Mouse (Mus musculus) forebrain, postnatal 0 days (tissue): ENCODE data around the gene Cdh12. TPM values are rescaled to one million over a fixed set of nuclear protein-coding genes. Genes with fewer than 3 reads are reported as not detected.
A peak's percentile ranks its signal among the peaks of the same experiment; 100 is the strongest.
"Not testable (repeated sequence)": the region's sequence is repeated elsewhere in the genome, so short reads cannot be mapped to it uniquely, and the experiment has no call there.

ENCODE experiments used
- ATAC-seq: fragments of 200-750 bp; cut with Nextera tagmentation; 2 replicates; pipeline ENCODE4 v1.8.0; 2017; ENCODE audit warnings: mild to moderate bottlenecking, moderate library complexity
- DNase-seq: peaks from one replicate; pipeline ENCODE4 v3.0.0-alpha.2; 2015
- H3K27ac ChIP-seq: fragments of 300-500 bp; sonication (generic); 2 replicates; pipeline ENCODE4 v1.5.1; 2014; ENCODE audit warnings: low read depth, mild to moderate bottlenecking, antibody characterized with exemption, low read length, moderate library complexity, mixed read lengths
- H3K27me3 ChIP-seq: fragments of 300-500 bp; sonication (generic); 2 replicates; pipeline ENCODE4 v1.6.1; 2014; ENCODE audit warnings: mild to moderate bottlenecking, low read length, mixed read lengths; ENCODE audit not compliant: insufficient read depth
- H3K36me3 ChIP-seq: fragments of 300-500 bp; sonication (generic); 2 replicates; pipeline ENCODE4 v1.6.1; 2014; ENCODE audit warnings: mild to moderate bottlenecking, moderate library complexity; ENCODE audit not compliant: insufficient read depth
- H3K4me1 ChIP-seq: fragments of 300-500 bp; sonication (generic); 2 replicates; pipeline ENCODE4 v1.6.1; 2014; ENCODE audit warnings: antibody characterized with exemption; ENCODE audit not compliant: insufficient read depth
- H3K4me2 ChIP-seq: fragments of 300-500 bp; sonication (generic); 2 replicates; pipeline ENCODE4 v1.6.1; 2014; ENCODE audit warnings: low read depth, mild to moderate bottlenecking, moderate library complexity
- H3K4me3 ChIP-seq: fragments of 300-500 bp; sonication (generic); 2 replicates; pipeline ENCODE4 v1.5.1; 2014; ENCODE audit warnings: low read depth, low read length, mixed read lengths
- H3K9ac ChIP-seq: fragments of 300-500 bp; sonication (generic); 2 replicates; pipeline ENCODE4 v1.6.1; 2014; ENCODE audit warnings: mild to moderate bottlenecking
- H3K9me3 ChIP-seq: fragments of 300-500 bp; sonication (generic); 2 replicates; pipeline ENCODE4 v1.6.1; 2016; ENCODE audit warnings: low read length
- CTCF ChIP-seq: sonication (generic); IDR thresholded peaks from 2 replicates; pipeline ENCODE4 v1.5.1; 2016; ENCODE audit warnings: antibody characterized with exemption, control low read depth, low read depth
- WGBS: fragments of 180-500 bp; shearing (Covaris S2); extraction: QIAGEN DNeasy Blood & Tissue Kit; methylation state at CpG from one replicate; pipeline ENCODE4 v1.1.7; 2014; 5-methylcytosine and 5-hydroxymethylcytosine counted together
- polyA plus RNA-seq: library from polyadenylated mRNA; unstranded; fragments of >200 nt; fragmentation: Nextera tagmentation; extraction: Ambion mirVana; gene quantifications from 2 replicates; pipeline ENCODE4 v1.2.1, GENCODE M21; 2015
- total RNA-seq: library from RNA; depleted of rRNA; stranded (reverse); fragments of >200 nt; gene quantifications from 2 replicates; pipeline ENCODE4 v1.2.3, GENCODE M21; 2014

The Cdh12 gene
- total and polyA plus RNA-seq, 2 experiments from 2014 or later = 9.0 to 13.8 TPM

DNA sequence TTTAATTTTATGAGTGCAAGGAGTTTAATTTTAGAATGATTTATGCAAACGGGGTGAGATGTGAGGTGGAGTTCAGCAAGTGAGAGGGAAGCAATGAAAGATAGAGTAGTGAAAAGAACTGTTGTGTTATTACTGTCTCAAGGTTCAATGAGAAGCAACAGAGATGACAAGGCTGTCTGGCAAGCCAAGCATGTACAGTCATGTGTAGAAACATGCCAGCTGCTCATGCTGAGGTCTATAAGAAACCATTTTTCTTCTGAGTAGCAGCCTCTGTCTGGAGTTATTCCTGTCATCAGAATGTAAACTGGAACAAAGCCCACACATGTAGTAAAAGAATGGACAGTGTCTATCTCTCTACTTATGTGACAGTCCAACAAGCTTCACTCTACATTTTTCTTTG, 14.5 kb downstream of the Cdh12 start:
- Histone ChIP-seq H3K9ac (no peak overlapping the region), H3K9me3 (no peaks in the 10 kb centered on the region), H3K27ac (no peak overlapping the region), H3K4me3 (no peak overlapping the region), H3K4me2 (no peak overlapping the region), H3K36me3 (no peaks in the 10 kb centered on the region), H3K27me3 (no peaks in the 10 kb centered on the region), H3K4me1 (no peaks in the 10 kb centered on the region)
- ATAC-seq = peak; percentile 81
- WGBS = 57% methylated on average over 1 of the region's 1 CpGs
- TF ChIP-seq CTCF = no peak
- DNase-seq = peak; percentile 22

DNA sequence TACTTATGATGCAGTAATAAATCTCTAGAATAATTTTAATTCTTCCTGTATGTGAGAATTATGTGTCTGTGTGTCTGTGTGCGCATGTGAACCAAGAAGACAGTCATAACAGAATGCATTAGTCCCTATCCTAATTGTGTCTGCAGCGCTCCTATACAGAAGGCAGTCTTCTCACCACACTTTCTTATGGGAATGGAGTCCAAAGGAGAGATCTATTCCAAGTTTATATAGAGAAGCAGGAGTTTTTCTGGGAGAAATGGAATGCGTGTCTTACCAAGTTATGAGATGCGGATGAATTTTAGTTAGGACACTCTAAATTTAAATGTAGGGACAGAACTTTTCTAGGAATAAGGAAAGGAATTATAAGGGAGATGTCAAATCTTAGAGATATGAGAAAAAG, 101.9 kb downstream of the Cdh12 start:
- H3K4me3 ChIP-seq = no peak overlapping the region
- H3K9me3 ChIP-seq = no peaks in the 10 kb centered on the region
- ATAC-seq (no peak), DNase-seq (no peak)
- H3K9ac ChIP-seq = no peak overlapping the region
- H3K4me2 ChIP-seq = no peak overlapping the region
- TF ChIP-seq CTCF = no peak
- H3K36me3 ChIP-seq = no peaks in the 10 kb centered on the region
- no peaks in the 10 kb centered on the region for H3K4me1 ChIP-seq
- H3K27me3 ChIP-seq = no peaks in the 10 kb centered on the region
- 91% methylated on average over 4 of the region's 4 CpGs for WGBS
- no peak overlapping the region for H3K27ac ChIP-seq

DNA sequence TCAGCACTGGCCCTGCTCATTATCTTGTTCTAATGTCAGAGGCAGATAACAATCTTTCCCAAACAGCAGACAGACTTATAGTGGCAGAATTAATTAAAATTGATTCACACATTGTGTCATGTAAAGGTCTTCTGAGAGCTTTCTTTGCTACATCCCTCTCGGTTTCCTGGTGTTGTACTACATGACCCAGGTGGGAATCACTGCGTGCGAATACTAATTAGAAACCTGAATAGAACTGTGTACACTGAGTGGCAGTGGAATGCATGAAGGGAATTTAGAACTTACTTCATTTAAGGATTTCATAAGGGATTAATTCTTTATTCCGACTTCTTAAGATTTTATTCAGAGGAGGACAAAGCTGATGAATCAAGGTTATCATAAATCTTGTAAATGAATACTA, 121.9 kb downstream of the Cdh12 start:
- Histone ChIP-seq H3K36me3 (no peaks in the 10 kb centered on the region), H3K27ac (no peak overlapping the region), H3K4me3 (no peak overlapping the region), H3K9me3 (no peaks in the 10 kb centered on the region), H3K27me3 (no peaks in the 10 kb centered on the region), H3K9ac (no peak overlapping the region), H3K4me1 (no peaks in the 10 kb centered on the region), H3K4me2 (no peak overlapping the region)
- DNase-seq (no peak), ATAC-seq (no peak)
- WGBS = 62% methylated on average over 4 of the region's 4 CpGs
- no peak for TF ChIP-seq CTCF

DNA sequence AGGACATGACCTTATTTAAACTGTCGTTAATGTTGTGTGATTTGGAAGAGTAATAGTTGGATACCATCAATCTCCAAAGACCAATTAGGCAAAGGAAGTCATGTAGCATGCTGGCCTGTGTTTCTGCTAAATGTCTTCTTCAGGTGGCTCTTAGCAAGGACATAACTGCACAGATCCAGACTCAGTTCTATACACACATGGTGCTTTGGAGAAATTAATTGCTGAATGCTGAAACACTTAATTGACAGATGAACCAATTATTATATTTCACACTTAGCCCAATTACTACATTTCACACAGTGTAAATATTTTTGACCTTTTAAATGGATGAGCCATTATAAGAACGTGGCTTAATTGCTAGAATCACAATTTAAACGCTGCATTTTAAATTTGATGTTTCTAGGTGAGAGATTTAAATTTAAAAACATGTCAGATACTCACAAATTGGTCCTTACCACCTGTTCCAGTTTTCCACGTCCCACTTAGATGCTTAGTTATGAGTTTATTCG, 133.6 kb downstream of the Cdh12 start:
- no peak overlapping the region for H3K9ac ChIP-seq

DNA sequence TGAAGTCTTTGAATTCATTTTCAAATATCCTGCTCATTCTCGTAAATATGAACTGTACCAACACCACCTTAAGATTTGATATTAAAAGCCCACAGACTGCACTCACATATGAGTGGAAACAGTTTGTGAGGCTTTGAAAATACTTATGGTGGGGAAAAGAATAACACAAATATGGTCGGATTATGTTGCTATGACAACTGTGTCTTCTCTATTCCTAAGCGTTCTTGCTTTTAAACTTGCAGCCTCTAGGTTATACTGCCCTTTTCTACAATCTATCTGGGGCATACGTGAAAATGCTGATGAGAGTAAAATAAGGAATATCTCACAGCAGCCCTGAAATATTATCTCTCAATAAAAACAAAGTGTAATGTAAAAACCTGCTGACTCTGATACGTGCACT, 142.5 kb downstream of the Cdh12 start:
- ATAC-seq (peak; percentile 75), DNase-seq (peak; percentile 30)
- Histone ChIP-seq H3K4me1 (no peaks in the 10 kb centered on the region), H3K4me3 (no peak overlapping the region), H3K9ac (no peak overlapping the region), H3K27ac (no peak overlapping the region), H3K9me3 (no peaks in the 10 kb centered on the region), H3K27me3 (no peaks in the 10 kb centered on the region), H3K36me3 (no peaks in the 10 kb centered on the region), H3K4me2 (no peak overlapping the region)
- no peak for TF ChIP-seq CTCF
- 52% methylated on average over 5 of the region's 5 CpGs for WGBS

More for the DNA sequence above, 133.6 kb downstream of the Cdh12 start:
- no peak for TF ChIP-seq CTCF
- Histone ChIP-seq H3K27ac (no peak overlapping the region), H3K4me2 (no peak overlapping the region), H3K9me3 (no peaks in the 10 kb centered on the region), H3K4me3 (no peak overlapping the region), H3K4me1 (no peaks in the 10 kb centered on the region), H3K36me3 (no peaks in the 10 kb centered on the region), H3K27me3 (no peaks in the 10 kb centered on the region)
- ATAC-seq (no peak), DNase-seq (no peak)
- WGBS = 49% methylated on average over 5 of the region's 5 CpGs

DNA sequence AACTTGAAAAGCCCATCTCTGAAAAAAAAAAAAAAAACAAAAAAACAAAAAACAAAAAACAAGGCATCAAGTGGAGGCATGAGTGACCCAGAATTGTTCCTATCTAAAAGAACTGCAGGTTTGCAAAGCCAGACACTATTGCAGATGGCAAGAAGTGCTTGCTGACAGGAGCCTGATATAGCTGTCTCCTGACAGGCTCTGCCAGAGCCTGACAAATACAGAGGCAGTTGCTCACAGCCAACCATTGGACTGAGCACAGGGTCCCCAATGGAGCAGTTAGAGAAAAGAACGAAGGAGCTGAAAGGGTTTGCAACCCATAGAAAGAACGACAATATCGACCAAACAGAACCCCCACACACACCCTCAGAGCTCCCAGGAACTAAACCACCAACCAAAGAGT, 156.7 kb downstream of the Cdh12 start:
- not testable (repeated sequence) for H3K4me3 ChIP-seq, DNase-seq, H3K27me3 ChIP-seq, H3K9me3 ChIP-seq, H3K4me1 ChIP-seq, H3K4me2 ChIP-seq, H3K9ac ChIP-seq, ATAC-seq, H3K27ac ChIP-seq, H3K36me3 ChIP-seq
- 84% methylated on average over 3 of the region's 3 CpGs for WGBS

DNA sequence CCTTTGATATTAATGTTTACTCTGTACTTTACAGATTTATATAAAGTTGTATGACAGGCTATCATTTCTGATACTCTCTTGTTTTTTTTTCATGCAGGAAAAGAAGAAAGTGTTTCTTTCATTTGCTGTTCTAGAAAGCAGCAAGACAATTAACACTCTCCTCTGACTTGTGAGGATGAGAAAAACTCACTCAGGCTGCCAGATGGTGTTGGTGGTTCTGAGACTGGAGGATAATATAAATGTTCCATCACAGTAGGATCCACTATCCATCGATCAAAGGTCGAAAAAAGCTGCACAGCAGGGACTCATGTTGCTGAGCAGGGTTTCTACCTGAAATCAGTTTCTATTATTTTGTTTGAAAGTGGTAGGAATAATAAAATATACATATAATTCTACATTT, 185.5 kb downstream of the Cdh12 start:
- H3K4me3 ChIP-seq = no peak overlapping the region
- WGBS = 73% methylated on average over 2 of the region's 2 CpGs
- no peaks in the 10 kb centered on the region for H3K27me3 ChIP-seq
- H3K9me3 ChIP-seq = no peaks in the 10 kb centered on the region
- H3K27ac ChIP-seq = no peak overlapping the region
- no peaks in the 10 kb centered on the region for H3K36me3 ChIP-seq
- DNase-seq (peak; percentile 2), ATAC-seq (no peak)
- no peak overlapping the region for H3K4me2 ChIP-seq
- TF ChIP-seq CTCF = no peak
- H3K4me1 ChIP-seq = no peaks in the 10 kb centered on the region
- H3K9ac ChIP-seq = no peak overlapping the region

DNA sequence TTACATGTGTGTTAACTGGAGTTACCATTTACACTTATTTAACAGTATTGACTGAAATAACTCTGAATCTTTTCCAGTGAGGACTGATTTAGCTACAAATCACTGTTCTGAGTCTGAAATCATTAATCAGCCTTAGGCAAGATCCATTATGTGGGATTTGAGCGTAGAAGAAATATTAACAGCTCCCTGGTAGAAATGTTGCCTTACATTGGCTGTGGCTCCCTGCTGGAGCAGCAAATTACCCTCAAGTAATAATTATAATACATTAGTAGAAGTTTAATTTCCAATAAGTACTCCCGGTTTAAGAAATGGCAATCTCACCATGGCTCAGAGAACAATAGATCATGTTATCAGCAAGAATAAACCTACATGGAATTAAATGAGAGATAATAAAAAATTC, 190.1 kb downstream of the Cdh12 start:
- Histone ChIP-seq H3K9ac (no peak overlapping the region), H3K27me3 (no peaks in the 10 kb centered on the region), H3K9me3 (no peaks in the 10 kb centered on the region), H3K4me3 (no peak overlapping the region), H3K27ac (no peak overlapping the region), H3K36me3 (no peaks in the 10 kb centered on the region), H3K4me1 (no peaks in the 10 kb centered on the region), H3K4me2 (no peak overlapping the region)
- ATAC-seq (no peak), DNase-seq (no peak)
- 71% methylated on average over 2 of the region's 2 CpGs for WGBS
- TF ChIP-seq CTCF = no peak
